Comparison of ENCODE assay signal across 9 mouse cellular contexts in the genomic region with DNA sequence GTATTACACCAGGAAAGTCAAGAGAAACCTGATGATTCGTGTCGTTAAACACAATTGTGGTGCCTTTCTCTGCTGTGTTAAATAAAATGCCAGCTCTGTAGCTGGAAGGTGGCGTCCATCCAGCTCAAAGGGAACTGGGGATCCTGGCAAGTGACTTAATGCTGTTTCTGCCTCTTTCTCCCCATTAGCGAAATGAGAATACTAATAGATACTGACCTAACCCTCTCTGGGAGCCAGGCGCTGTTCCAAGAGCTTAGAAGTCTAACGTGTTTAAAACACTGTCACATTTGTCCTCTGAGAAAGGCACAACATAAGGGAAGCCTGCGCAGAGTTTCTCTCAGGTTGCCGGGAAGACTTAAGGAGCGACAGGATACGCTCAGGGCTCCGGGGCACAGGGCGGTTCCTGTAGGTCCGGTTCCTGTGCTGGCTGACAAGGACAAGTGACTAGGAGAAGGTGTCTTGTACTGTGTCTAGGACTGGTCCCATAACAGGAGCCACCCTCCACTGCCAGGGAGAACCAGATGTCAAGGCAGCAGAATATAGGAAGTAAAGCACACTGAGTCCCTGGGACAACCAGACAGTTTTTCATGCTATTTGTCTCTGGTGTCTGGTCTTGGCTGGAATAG.
DNase-seq lines count a peak whose midpoint lies in the region; ATAC-seq and TF ChIP-seq lines count a peak whose summit lies in the region.
"Had no signal": no experiment of that assay in that cellular context is flagged by ENCODE, and none has a peak within 500 bp of the region (broad histone marks: within the 10 kb centered on the region; RNA-seq: fewer than 3 reads in every experiment).

No protein-coding gene starts in this region.

- no peaks in the 10 kb centered on the region for H3K79me2 ChIP-seq in myocyte (ENCODE audit: control insufficient read depth, insufficient read depth)

- no peak overlapping the region for H3ac ChIP-seq in myocyte (ENCODE audit: control insufficient read depth, insufficient read length)

- ATAC-seq in forebrain, postnatal 0 days = no peak
- ATAC-seq in activated CD4-positive, CD25-positive, alpha-beta regulatory T cell, adult 4 months = no peak
- no peak for ATAC-seq in intestine, embryonic 16.5 days

- no peak overlapping the region for H3K4me2 ChIP-seq in forebrain, postnatal 0 days (ENCODE audit: low read depth)
- peak overlapping the region; percentile 55 for H3K4me2 ChIP-seq in myocyte (ENCODE audit: low read depth)
- H3K4me2 ChIP-seq in intestine, embryonic 16.5 days (ENCODE audit: low read depth, low read length) = no peak overlapping the region

- H3K4me3 ChIP-seq in forebrain, postnatal 0 days (ENCODE audit: low read depth, low read length) = no peak overlapping the region
- no peak overlapping the region for H3K4me3 ChIP-seq in myocyte
- H3K4me3 ChIP-seq in intestine, embryonic 16.5 days (ENCODE audit: low read length) = no peak overlapping the region

- TF ChIP-seq CTCF in forebrain, postnatal 0 days (IDR thresholded peaks at IDR 0.05; ENCODE audit: low read depth) = no peak

- no peaks in the 10 kb centered on the region for H3K27me3 ChIP-seq in forebrain, postnatal 0 days (ENCODE audit: insufficient read depth, low read length)
- H3K27me3 ChIP-seq in myocyte (ENCODE audit: control insufficient read depth, insufficient read depth, insufficient read length) = no peaks in the 10 kb centered on the region
- H3K27me3 ChIP-seq in intestine, embryonic 16.5 days (replicated peaks; ENCODE audit: control insufficient read depth, insufficient read depth, low read length) = no peaks in the 10 kb centered on the region

- no peaks in the 10 kb centered on the region for H3K9me3 ChIP-seq in forebrain, postnatal 0 days (ENCODE audit: low read length)
- H3K9me3 ChIP-seq in intestine, embryonic 16.5 days (ENCODE audit: control insufficient read depth, low read length) = no peaks in the 10 kb centered on the region

- no peak for TF ChIP-seq POLR2A in myocyte (IDR thresholded peaks at IDR 0.05; ENCODE audit: insufficient read length, low read depth)

- no peaks in the 10 kb centered on the region for H3K36me3 ChIP-seq in forebrain, postnatal 0 days (ENCODE audit: insufficient read depth)
- H3K36me3 ChIP-seq in myocyte (ENCODE audit: control insufficient read depth, insufficient read depth) = no peaks in the 10 kb centered on the region
- H3K36me3 ChIP-seq in intestine, embryonic 16.5 days (ENCODE audit: control insufficient read depth, insufficient read depth, low read length) = no peaks in the 10 kb centered on the region

- peak overlapping the region; percentile 21; the same call in 1 of the 2 replicates for H3K27ac ChIP-seq in forebrain, postnatal 0 days (ENCODE audit: low read depth, low read length)
- H3K27ac ChIP-seq in intestine, embryonic 16.5 days (ENCODE audit: low read length) = no peak overlapping the region
- H3K27ac ChIP-seq: macrophage had no signal

- peaks cover 42% of the 10 kb centered on the region for H3K4me1 ChIP-seq in forebrain, postnatal 0 days (ENCODE audit: insufficient read depth)
- H3K4me1 ChIP-seq in intestine, embryonic 16.5 days (ENCODE audit: control insufficient read depth, insufficient read depth, low read length) = peaks cover 15% of the 10 kb centered on the region

- peak overlapping the region; percentile 31; the same call in 1 of the 2 replicates for H3K9ac ChIP-seq in forebrain, postnatal 0 days
- H3K9ac ChIP-seq in intestine, embryonic 16.5 days (ENCODE audit: low read depth, low read length) = no peak overlapping the region

- intact Hi-C loops in left cerebral cortex, postnatal 25 days (cut with DNase I) = loop anchor here (2.0 kb wide), 1 partner anchor 39 kb away; no protein-coding TSS in a partner anchor

- WGBS in forebrain, postnatal 0 days = 42% methylated on average over 13 of the region's 13 CpGs
- 56% methylated on average over 13 of the region's 13 CpGs for WGBS in intestine, embryonic 16.5 days

- peak; percentile 4 for DNase-seq in cerebellum, adult 11 months
- DNase-seq in cerebellum, adult 11-12 months = no peak
- DNase-seq in left cerebral cortex, postnatal 25 days (ENCODE audit: low spot score in 2 of 2) = peak; percentile 43 to 45
- no peak for DNase-seq in left cerebral cortex, adult 11 months (ENCODE audit: low spot score)
- DNase-seq in forebrain, postnatal 0 days = peak; percentile 54

TF ChIP-seq in myocyte, 11 proteins besides CTCF, POLR2A, EP300 and RAD21:
- TF ChIP-seq CEBPB (IDR thresholded peaks at IDR 0.05; ENCODE audit: insufficient read depth, poor library complexity, severe bottlenecking) = no peak
- TF ChIP-seq E2F4 (IDR thresholded peaks at IDR 0.05; ENCODE audit: insufficient read depth) = no peak
- no peak for TF ChIP-seq TCF3 (IDR thresholded peaks at IDR 0.05; ENCODE audit: insufficient read length, low read depth)
- TF ChIP-seq TCF12 (IDR thresholded peaks at IDR 0.05; ENCODE audit: insufficient read depth, poor library complexity, severe bottlenecking) = no peak
- no peak for TF ChIP-seq USF1 (IDR thresholded peaks at IDR 0.05; ENCODE audit: low read depth)
- no peak for TF ChIP-seq MYOD1 (IDR thresholded peaks at IDR 0.05; ENCODE audit: control insufficient read depth in 1 of 3, insufficient read length in 2 of 3, low read depth in 2 of 3)
- no peak for TF ChIP-seq MYOG (IDR thresholded peaks at IDR 0.05; ENCODE audit: control insufficient read depth in 1 of 3, insufficient read depth in 1 of 3, insufficient read length in 2 of 3, low read depth in 2 of 3)
- TF ChIP-seq REST (IDR thresholded peaks at IDR 0.05; ENCODE audit: insufficient read depth, insufficient read length) = no peak
- TF ChIP-seq SRF (IDR thresholded peaks at IDR 0.05; ENCODE audit: control insufficient read depth, insufficient read length, low read depth) = no peak
- no peak for TF ChIP-seq MAX (IDR thresholded peaks at IDR 0.05; ENCODE audit: low read depth)
- TF ChIP-seq POLR2AphosphoS2 (IDR thresholded peaks at IDR 0.05; ENCODE audit: insufficient read length, low read depth) = no peak

Comparison
In these comparisons a context has a peak if more than half of its experiments do, and no peak if none do; other contexts are left out.
1. DNase-seq: peak in cerebellum, adult 11 months (single experiment), left cerebral cortex, postnatal 25 days (2 of 2) and forebrain, postnatal 0 days (single experiment); none in cerebellum, adult 11-12 months (single experiment) and left cerebral cortex, adult 11 months (single experiment).